Mouse (Mus musculus): ENCODE data around the gene Srarp.

DNA sequence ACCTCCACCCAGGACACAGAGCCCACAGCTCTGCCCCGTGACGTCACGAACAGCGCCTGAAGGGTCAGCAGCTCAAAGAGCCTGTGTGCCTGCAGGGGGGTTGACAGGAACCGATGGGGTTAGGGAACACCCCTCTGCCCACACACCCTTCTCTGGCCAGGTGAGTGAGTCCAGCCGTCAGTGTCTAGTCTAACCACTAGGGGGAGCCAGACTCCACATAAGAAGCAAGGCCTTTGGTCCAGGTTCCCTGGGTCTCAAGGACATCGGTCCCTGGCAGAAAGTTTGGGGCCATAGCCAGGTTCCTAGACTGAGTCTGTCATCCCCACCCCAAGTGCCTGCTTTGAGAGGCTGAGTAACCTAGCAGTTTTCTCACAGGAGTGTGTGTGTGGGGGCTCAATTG, 50.6 kb downstream of the Srarp start:
- TF ChIP-seq GATA1 (IDR thresholded peaks at IDR 0.05; ENCODE audit: borderline replicate concordance, low read length) (no peak), FLI1 (IDR thresholded peaks at IDR 0.05; ENCODE audit: low read length) (no peak)
